Mouse (Mus musculus) liver, postnatal 0 days (tissue): ENCODE measurements around the gene B430306N03Rik.

ENCODE experiments used
- CTCF ChIP-seq: sonication (generic); IDR thresholded peaks from 2 replicates; pipeline ENCODE4 v1.5.1; 2016; ENCODE audit warnings: antibody characterized with exemption, low read depth
- EP300 ChIP-seq: IDR thresholded peaks from 2 replicates; pipeline ENCODE4 v1.6.1; 2016; ENCODE audit warnings: antibody characterized with exemption, low read depth, mild to moderate bottlenecking

GRCm38 (mm10) chr17:48281739-48282085, 34.2 kb upstream of the B430306N03Rik start:
- TF ChIP-seq EP300 (no peak), CTCF (no peak)
